Mouse (Mus musculus) limb, embryonic 12.5 days (tissue): ENCODE data around the gene Gm6217. TPM values are rescaled to one million over a fixed set of nuclear protein-coding genes. Genes with fewer than 3 reads are reported as not detected.

ENCODE experiments used
- polyA plus RNA-seq: library from polyadenylated mRNA; unstranded; fragments of >200 nt; fragmentation: Nextera tagmentation; extraction: Ambion mirVana; gene quantifications from 2 replicates; pipeline ENCODE4 v1.2.1, GENCODE M21; 2016

Gm6217 gene
- polyA plus RNA-seq, 1 experiment from 2014 or later: not detected

Other genes starting within 250 kb of the Gm6217 start
- 210 and 228 TPM in 2 replicates for gene Mff, start 206.5 kb downstream of the Gm6217 start, polyA plus RNA-seq
- gene Tm4sf20, start 162.9 kb downstream of the Gm6217 start, polyA plus RNA-seq: 0.23 TPM in 1 of 2 replicates, not detected in the other
- gene Gm47791, start 160.2 kb downstream of the Gm6217 start, polyA plus RNA-seq: not detected in 2 replicates
- 35.9 and 37.6 TPM in 2 replicates for gene Agfg1, start 91.9 kb downstream of the Gm6217 start, polyA plus RNA-seq
- not detected in 2 replicates for gene A030005L19Rik, start 18.1 kb downstream of the Gm6217 start, polyA plus RNA-seq
- not detected in 2 replicates for gene A030014E15Rik, start 6.5 kb downstream of the Gm6217 start, polyA plus RNA-seq
- gene A030003K21Rik, start 12.0 kb upstream of the Gm6217 start, polyA plus RNA-seq: not detected in 2 replicates
- gene Gm7544, start 24.6 kb upstream of the Gm6217 start, polyA plus RNA-seq: not detected in 2 replicates
- not detected in 2 replicates for gene Gm47955, start 28.9 kb upstream of the Gm6217 start, polyA plus RNA-seq
- not detected in 2 replicates for gene Gm47959, start 69.1 kb upstream of the Gm6217 start, polyA plus RNA-seq
- gene Slc19a3, start 107.0 kb upstream of the Gm6217 start, polyA plus RNA-seq: 0.19 and 0.44 TPM in 2 replicates
- gene Krtap28-10, start 111.1 kb upstream of the Gm6217 start, polyA plus RNA-seq: not detected in 2 replicates
- not detected in 2 replicates for gene Gm47969, start 113.5 kb upstream of the Gm6217 start, polyA plus RNA-seq
- gene A030005K14Rik, start 128.0 kb upstream of the Gm6217 start, polyA plus RNA-seq: not detected in 2 replicates
- gene Krtap28-13, start 129.5 kb upstream of the Gm6217 start, polyA plus RNA-seq: not detected in 2 replicates
- gene Ccl20, start 185.4 kb upstream of the Gm6217 start, polyA plus RNA-seq: not detected in 2 replicates
- gene Daw1, start 228.4 kb upstream of the Gm6217 start, polyA plus RNA-seq: not detected in 2 replicates